Comparison of ENCODE assay signal across 22 mouse cellular contexts in the genomic region with DNA sequence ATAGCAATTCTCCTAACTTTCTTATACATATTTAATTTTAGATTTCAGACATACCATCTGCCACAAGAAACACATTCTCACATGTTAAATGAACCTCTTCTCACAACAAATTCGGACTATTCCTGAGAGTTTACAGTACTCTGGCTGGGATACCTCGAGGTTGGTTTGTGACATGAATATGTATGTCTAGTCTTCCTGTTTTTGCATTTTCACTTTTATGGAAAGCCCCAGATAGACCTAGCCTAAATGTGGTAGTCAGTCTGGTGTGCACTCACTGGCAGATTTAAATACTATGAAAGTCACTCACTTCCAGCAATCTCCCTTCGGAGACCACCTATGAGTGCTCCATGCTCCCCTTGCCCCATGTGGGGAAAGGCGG. TPM values are rescaled to one million over a fixed set of nuclear protein-coding genes. Genes with fewer than 3 reads are reported as not detected.
DNase-seq lines count a peak whose midpoint lies in the region; ATAC-seq and TF ChIP-seq lines count a peak whose summit lies in the region.
"Had no signal": no experiment of that assay in that cellular context is flagged by ENCODE, and none has a peak within 500 bp of the region (broad histone marks: within the 10 kb centered on the region; RNA-seq: fewer than 3 reads in every experiment).

No protein-coding gene starts in this region.

- no peak for TF ChIP-seq CTCF in CH12.LX (conservative IDR thresholded peaks at IDR 0.05 in 1 of 2, IDR thresholded peaks at IDR 0.05 in 1 of 2; ENCODE audit: low read depth in 2 of 2, low read length in 2 of 2)

- TF ChIP-seq POLR2A in CH12.LX (IDR thresholded peaks at IDR 0.05; ENCODE audit: low read depth, low read length), result peak; percentile 39; the same call in 1 of the 2 replicates

- no peak overlapping the region for H3K9ac ChIP-seq in hindbrain, embryonic 15.5 days
- H3K9ac ChIP-seq in CH12.LX (ENCODE audit: insufficient read depth, low read depth), result peak overlapping the region; percentile 84
- H3K9ac ChIP-seq: forebrain, embryonic 15.5 days; hindbrain, embryonic 13.5 days; intestine, embryonic 15.5 days had no signal

- H3K4me3 ChIP-seq in hindbrain, embryonic 15.5 days, result no peak overlapping the region
- H3K4me3 ChIP-seq in hindbrain, embryonic 10.5 days, result no peak overlapping the region
- H3K4me3 ChIP-seq in CH12.LX (replicated peaks in 1 of 3; ENCODE audit: low read depth in 2 of 3, low read length in 2 of 3, poor library complexity in 1 of 3), result peak overlapping the region in 2 of 3 experiments; percentile 26 to 34
- H3K4me3 ChIP-seq: embryonic facial prominence, embryonic 10.5 days; forebrain, embryonic 15.5 days; heart, embryonic 10.5 days; hindbrain, embryonic 13.5 days; intestine, embryonic 15.5 days had no signal

- H3K9me3 ChIP-seq in hindbrain, embryonic 15.5 days, result no peaks in the 10 kb centered on the region
- no peaks in the 10 kb centered on the region for H3K9me3 ChIP-seq in hindbrain, embryonic 10.5 days
- H3K9me3 ChIP-seq in CH12.LX (replicated peaks; ENCODE audit: low read length), result no peaks in the 10 kb centered on the region
- H3K9me3 ChIP-seq: embryonic facial prominence, embryonic 10.5 days; forebrain, embryonic 15.5 days; heart, embryonic 10.5 days; hindbrain, embryonic 13.5 days; intestine, embryonic 15.5 days had no signal

- H3K27me3 ChIP-seq in hindbrain, embryonic 15.5 days, result no peaks in the 10 kb centered on the region
- no peaks in the 10 kb centered on the region for H3K27me3 ChIP-seq in hindbrain, embryonic 10.5 days (ENCODE audit: insufficient read depth, poor library complexity, severe bottlenecking)
- H3K27me3 ChIP-seq in CH12.LX (replicated peaks), result no peaks in the 10 kb centered on the region
- H3K27me3 ChIP-seq in splenic B cell, adult 2 months (ENCODE audit: control insufficient read depth, insufficient read depth, low read length, poor library complexity, severe bottlenecking), result no peaks in the 10 kb centered on the region
- H3K27me3 ChIP-seq: forebrain, embryonic 15.5 days; hindbrain, embryonic 13.5 days; intestine, embryonic 15.5 days had no signal

- TF ChIP-seq RAD21 in CH12.LX (IDR thresholded peaks at IDR 0.05; ENCODE audit: low read depth, low read length), result no peak

- intact Hi-C loops in left cerebral cortex, postnatal 10 days (cut with DNase I), result no loop called here

- TF ChIP-seq EP300 in CH12.LX (IDR thresholded peaks at IDR 0.05; ENCODE audit: low read length), result no peak; the same call in 1 of the 2 replicates

- 0 out of 2 replicates have a peak, but pooled peaks cover 5% of the 10 kb centered on the region for H3K4me1 ChIP-seq in hindbrain, embryonic 15.5 days (replicated peaks)
- H3K4me1 ChIP-seq in hindbrain, embryonic 10.5 days (replicated peaks), result peaks cover 10% of the 10 kb centered on the region; the same call in 1 of the 2 replicates
- peaks cover 2 to 21% of the 10 kb centered on the region in 2 experiments; a peak in 3 of 4 replicates for H3K4me1 ChIP-seq in CH12.LX (ENCODE audit: control insufficient read depth in 1 of 2, insufficient read depth in 2 of 2)
- H3K4me1 ChIP-seq: intestine, embryonic 15.5 days had no signal

- no peaks in the 10 kb centered on the region for H3K36me3 ChIP-seq in hindbrain, embryonic 15.5 days
- peaks cover 23% of the 10 kb centered on the region for H3K36me3 ChIP-seq in hindbrain, embryonic 10.5 days
- peaks cover 7 to 37% of the 10 kb centered on the region in 2 experiments for H3K36me3 ChIP-seq in CH12.LX (replicated peaks in 1 of 2; ENCODE audit: control insufficient read depth in 1 of 2, insufficient read depth in 1 of 2, low read length in 1 of 2)
- no peaks in the 10 kb centered on the region; the same call in none of the 2 replicates for H3K36me3 ChIP-seq in splenic B cell, adult 2 months (ENCODE audit: control insufficient read depth, insufficient read depth, low read length, poor library complexity, severe bottlenecking)
- H3K36me3 ChIP-seq: forebrain, embryonic 15.5 days; heart, embryonic 10.5 days; intestine, embryonic 15.5 days had no signal

- ATAC-seq in hindbrain, embryonic 15.5 days (ENCODE audit: low FRiP score, low read depth), result no peak
- ATAC-seq in CD4-positive, CD25-positive, alpha-beta regulatory T cell, adult 4 months, result peak; percentile 30

- DNase-seq in hindbrain, embryonic 10.5 days (ENCODE audit: low spot score), result no peak
- peak; percentile 78 for DNase-seq in CH12.LX (ENCODE audit: extremely low read depth)
- DNase-seq in splenic B cell, adult 2 months (ENCODE audit: low read depth, low spot score), result peak; percentile 13
- DNase-seq in left cerebral cortex, postnatal 10 days (ENCODE audit: extremely low spot score in 1 of 2, low spot score in 2 of 2), result no peak
- DNase-seq: adrenal gland, postnatal 10 days; cerebellum, adult 11-12 months; cerebellum, adult 9-10 months; cerebellum, postnatal 25 days; gastrocnemius, postnatal 36 days; heart, postnatal 10 days; heart, postnatal 4 days had no signal

- H3K4me2 ChIP-seq in hindbrain, embryonic 15.5 days, result no peak overlapping the region
- peak overlapping the region; percentile 54 for H3K4me2 ChIP-seq in CH12.LX (ENCODE audit: insufficient read depth, low read depth, poor library complexity, severe bottlenecking)
- H3K4me2 ChIP-seq: forebrain, embryonic 15.5 days; hindbrain, embryonic 13.5 days; intestine, embryonic 15.5 days had no signal

- H3K27ac ChIP-seq in hindbrain, embryonic 15.5 days (replicated peaks), result 0 out of 2 replicates have a peak overlapping the region, but pooled peaks have one; percentile 25
- H3K27ac ChIP-seq in hindbrain, embryonic 10.5 days, result no peak overlapping the region
- peak overlapping the region; percentile 91 for H3K27ac ChIP-seq in CH12.LX (ENCODE audit: insufficient read depth, low read depth)
- H3K27ac ChIP-seq: embryonic facial prominence, embryonic 10.5 days; forebrain, embryonic 15.5 days; heart, embryonic 10.5 days; hindbrain, embryonic 13.5 days; intestine, embryonic 15.5 days had no signal

- H3K79me2 ChIP-seq in CH12.LX (replicated peaks; ENCODE audit: control insufficient read depth, extremely low read depth, insufficient read depth, poor library complexity, severe bottlenecking), result no peaks in the 10 kb centered on the region

- WGBS in hindbrain, embryonic 15.5 days, result 70% methylated on average over 4 of the region's 4 CpGs
- 78% methylated on average over 4 of the region's 4 CpGs for WGBS in hindbrain, embryonic 10.5 days

- dilution Hi-C loops in CH12.LX (cut with MboI; ENCODE audit: extremely low pct_ligation_motif_present, extremely low pct_unique_long_range_greater_than_20kb, low sequenced_read_pairs), result no loop called here

- in situ Hi-C loops in CH12.LX (cut with MboI; ENCODE audit: low pct_ligation_motif_present, low pct_unique_long_range_greater_than_20kb, low sequenced_read_pairs), result no loop called here

TF ChIP-seq in CH12.LX, 34 proteins besides CTCF, POLR2A, EP300 and RAD21:
- 0 out of 2 replicates have a peak, but pooled peaks have one; percentile 25 for TF ChIP-seq NELFE (IDR thresholded peaks at IDR 0.05; ENCODE audit: low read depth, low read length)
- TF ChIP-seq MEF2A (IDR thresholded peaks at IDR 0.05; ENCODE audit: borderline replicate concordance, low read depth, low read length), result no peak
- TF ChIP-seq RCOR1 (conservative IDR thresholded peaks at IDR 0.05; ENCODE audit: low read depth, low read length), result no peak
- TF ChIP-seq GABPA (IDR thresholded peaks at IDR 0.05; ENCODE audit: insufficient replicate concordance, low read depth, low read length), result no peak
- peak; percentile 76; the same call in 1 of the 2 replicates for TF ChIP-seq MYC (IDR thresholded peaks at IDR 0.05; ENCODE audit: low read depth, low read length)
- TF ChIP-seq MXI1 (IDR thresholded peaks at IDR 0.05; ENCODE audit: low read depth, low read length), result no peak
- TF ChIP-seq SIN3A (IDR thresholded peaks at IDR 0.05; ENCODE audit: low read length), result no peak
- TF ChIP-seq TBP (conservative IDR thresholded peaks at IDR 0.05; ENCODE audit: low read depth, low read length), result peak; percentile 78; the same call in 1 of the 2 replicates

RNA-seq across cellular contexts. Expression of a gene that starts 37.1 kb away (rescaled TPM):
- polyA plus RNA-seq in hindbrain, embryonic 15.5 days (2015; fragmentation: Nextera tagmentation; extraction: Ambion mirVana), result 28.8 and 32.3 TPM in 2 replicates
- polyA plus RNA-seq in hindbrain, embryonic 10.5 days (2016; fragmentation: Nextera tagmentation; extraction: Ambion mirVana), result 14.2 and 16.8 TPM in 2 replicates
- polyA plus RNA-seq in CD4-positive, CD25-positive, alpha-beta regulatory T cell, adult 4 months (2017; shearing (Covaris generic)), result 100 to 1,000 TPM; 136 to 163 TPM
- total RNA-seq in CH12.LX (2012; rRNA removed) (0.08 and 0.34 TPM in 2 replicates), CH12.LX (2014; rRNA removed) (0.11 and 0.20 TPM in 2 replicates)
- 0.50 and 0.63 TPM in 2 replicates for polyA plus RNA-seq in CH12.LX (2012; ENCODE audit: insufficient read length, low read depth)
- under 1 TPM; 0.11 to 0.49 TPM for total RNA-seq in left cerebral cortex, postnatal 10 days (2021)

RNA-seq across cellular contexts. Expression of a gene that starts 37.6 kb away (rescaled TPM):
- 0.69 and 1.2 TPM in 2 replicates for polyA plus RNA-seq in hindbrain, embryonic 15.5 days (2015; fragmentation: Nextera tagmentation; extraction: Ambion mirVana)
- 0.54 TPM in 1 of 2 replicates, not detected in the other for polyA plus RNA-seq in hindbrain, embryonic 10.5 days (2016; fragmentation: Nextera tagmentation; extraction: Ambion mirVana)
- under 1 TPM in 1 of 2 experiments, not detected in 1; 0.81 TPM for polyA plus RNA-seq in CD4-positive, CD25-positive, alpha-beta regulatory T cell, adult 4 months (2017; shearing (Covaris generic))
- total RNA-seq in CH12.LX (2012; rRNA removed) (0.17 and 0.38 TPM in 2 replicates), CH12.LX (2014; rRNA removed) (not detected in 2 replicates)
- not detected in 2 replicates for polyA plus RNA-seq in CH12.LX (2012; ENCODE audit: insufficient read length, low read depth)
- total RNA-seq in left cerebral cortex, postnatal 10 days (2021), result not detected
- total RNA-seq: adrenal gland, postnatal 10 days; gastrocnemius, adult 8-10 months; gastrocnemius, postnatal 36 days; heart, postnatal 10 days; heart, postnatal 4 days had no signal
- polyA plus RNA-seq: embryonic facial prominence, embryonic 10.5 days; embryonic facial prominence, embryonic 14.5 days; forebrain, embryonic 15.5 days; heart, embryonic 10.5 days; heart, embryonic 14.5 days; intestine, embryonic 15.5 days had no signal

RNA-seq across cellular contexts. Expression of a gene that starts 45.8 kb away (rescaled TPM):
- polyA plus RNA-seq in hindbrain, embryonic 15.5 days (2015; fragmentation: Nextera tagmentation; extraction: Ambion mirVana), result 0.45 and 0.48 TPM in 2 replicates
- 0.75 and 1.0 TPM in 2 replicates for polyA plus RNA-seq in hindbrain, embryonic 10.5 days (2016; fragmentation: Nextera tagmentation; extraction: Ambion mirVana)
- polyA plus RNA-seq in CD4-positive, CD25-positive, alpha-beta regulatory T cell, adult 4 months (2017; shearing (Covaris generic)), result 1 to 10 TPM in 1 of 2 experiments, under 1 TPM in 1; 0.66 to 1.9 TPM
- total RNA-seq in CH12.LX (2012; rRNA removed) (not detected in 2 replicates), CH12.LX (2014; rRNA removed) (not detected in 2 replicates)
- not detected in 2 replicates for polyA plus RNA-seq in CH12.LX (2012; ENCODE audit: insufficient read length, low read depth)
- not detected for total RNA-seq in left cerebral cortex, postnatal 10 days (2021)
- total RNA-seq: gastrocnemius, adult 8-10 months; gastrocnemius, postnatal 36 days; heart, postnatal 10 days; heart, postnatal 4 days; MEL had no signal
- polyA plus RNA-seq: forebrain, embryonic 15.5 days; intestine, embryonic 15.5 days had no signal

Comparison
In these comparisons a context has a peak if more than half of its experiments do, and no peak if none do; other contexts are left out.
1. H3K4me3 ChIP-seq: peak in CH12.LX (2 of 3); none in hindbrain, embryonic 15.5 days (single experiment) and hindbrain, embryonic 10.5 days (single experiment).
2. DNase-seq: peak in CH12.LX (single experiment) and splenic B cell, adult 2 months (single experiment); none in hindbrain, embryonic 10.5 days (single experiment) and left cerebral cortex, postnatal 10 days (0 of 2).